31 mouse cellular contexts compared by ENCODE assay signal in the genomic region with DNA sequence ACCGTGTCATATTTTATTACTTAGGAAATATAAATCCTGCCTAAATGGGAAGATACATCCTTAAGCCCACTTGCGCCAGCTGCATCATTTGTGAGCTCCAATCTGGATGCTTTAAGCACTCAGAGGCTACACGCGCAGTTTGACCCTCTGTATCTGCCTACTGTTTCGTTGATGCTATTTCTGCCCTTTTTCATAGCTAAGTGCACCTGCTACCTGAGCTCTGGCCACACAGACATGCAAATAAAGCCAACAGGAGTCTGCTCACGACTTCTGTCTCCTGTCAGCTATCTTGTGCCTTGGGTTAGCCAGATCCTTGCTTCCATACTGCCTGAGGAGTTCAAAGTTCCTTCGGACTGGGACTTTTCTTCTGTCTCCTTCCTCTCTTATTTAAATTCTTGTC.
"Had no signal": no experiment of that assay in that cellular context is flagged by ENCODE, and none has a peak within 500 bp of the region (broad histone marks: within the 10 kb centered on the region; RNA-seq: fewer than 3 reads in every experiment).

No protein-coding gene starts in this region.

- H3K4me3 ChIP-seq: limb, embryonic 10.5 days; limb, embryonic 12.5 days; limb, embryonic 13.5 days; limb, embryonic 15.5 days; liver, embryonic 12.5 days; liver, embryonic 13.5 days; liver, embryonic 15.5 days; lung, embryonic 15.5 days; megakaryocyte, embryonic 14.5 days; midbrain, embryonic 10.5 days; midbrain, embryonic 12.5 days; midbrain, embryonic 13.5 days; midbrain, embryonic 15.5 days; myocyte had no signal

- H3K9ac ChIP-seq: limb, embryonic 12.5 days; limb, embryonic 13.5 days; limb, embryonic 15.5 days; liver, embryonic 12.5 days; liver, embryonic 13.5 days; liver, embryonic 14.5 days; liver, embryonic 15.5 days; liver, postnatal 0 days; lung, embryonic 14.5 days; lung, embryonic 15.5 days; midbrain, embryonic 12.5 days; midbrain, embryonic 13.5 days; midbrain, embryonic 15.5 days had no signal

- H3K27me3 ChIP-seq: limb, embryonic 15.5 days; liver, embryonic 12.5 days; liver, embryonic 13.5 days; liver, embryonic 15.5 days; lung, embryonic 15.5 days; megakaryocyte, embryonic 14.5 days; midbrain, embryonic 12.5 days; midbrain, embryonic 13.5 days; midbrain, embryonic 15.5 days had no signal

- H3K4me1 ChIP-seq: liver, embryonic 12.5 days; liver, embryonic 13.5 days; liver, embryonic 15.5 days; lung, embryonic 15.5 days; megakaryocyte, embryonic 14.5 days; midbrain, embryonic 10.5 days; midbrain, embryonic 12.5 days had no signal

- ATAC-seq: liver, embryonic 12.5 days; lung, postnatal 0 days; midbrain, embryonic 13.5 days; midbrain, embryonic 15.5 days; midbrain, embryonic 16.5 days had no signal

- H3K9me3 ChIP-seq: limb, embryonic 10.5 days; limb, embryonic 13.5 days; limb, embryonic 15.5 days; liver, embryonic 12.5 days; liver, embryonic 15.5 days; lung, embryonic 15.5 days; midbrain, embryonic 12.5 days; midbrain, embryonic 13.5 days; midbrain, embryonic 15.5 days had no signal

- H3K4me2 ChIP-seq: limb, embryonic 12.5 days; limb, embryonic 13.5 days; limb, embryonic 15.5 days; liver, embryonic 11.5 days; liver, embryonic 12.5 days; liver, embryonic 13.5 days; liver, embryonic 15.5 days; lung, embryonic 14.5 days; lung, embryonic 15.5 days; midbrain, embryonic 11.5 days; midbrain, embryonic 12.5 days; midbrain, embryonic 13.5 days; midbrain, embryonic 15.5 days had no signal

- H3K36me3 ChIP-seq: liver, embryonic 13.5 days; lung, embryonic 15.5 days had no signal

- DNase-seq: left cerebral cortex, postnatal 4 days; liver; liver, embryonic 13.5 days; liver, postnatal 0 days; lung, adult 18-20 months; lung, adult 2 months; lung, embryonic 14.5 days; lung, postnatal 10 days; lung, postnatal 14 days; lung, postnatal 36 days; lung, postnatal 4 days; midbrain, embryonic 14.5 days had no signal

- H3K27ac ChIP-seq: limb, embryonic 10.5 days; limb, embryonic 12.5 days; limb, embryonic 13.5 days; limb, embryonic 15.5 days; liver, embryonic 12.5 days; liver, embryonic 13.5 days; liver, embryonic 14.5 days; liver, embryonic 15.5 days; lung, embryonic 15.5 days; macrophage; midbrain, embryonic 10.5 days; midbrain, embryonic 12.5 days; midbrain, embryonic 13.5 days; midbrain, embryonic 15.5 days had no signal
